Mouse (Mus musculus): Measurements from ENCODE around the gene Sept8. TPM values are rescaled to one million over a fixed set of nuclear protein-coding genes. Genes with fewer than 3 reads are reported as not detected.

Sept8 gene
- 18.2 and 18.3 TPM in 2 replicates for polyA plus RNA-seq (2015; fragmentation: Nextera tagmentation; extraction: Ambion mirVana)

GRCm38 (mm10) chr11:53519207-53520121 is at the start of gene Sept8:
Gene Sept8 (plus strand): TSS chr11:53519257.
- Histone ChIP-seq H3K4me1 (replicated peaks) (peaks cover 78% of the 10 kb centered on the region), H3K9ac (peak within 1 kb of the TSS; percentile 91), H3K9me3 (replicated peaks) (no peaks in the 10 kb centered on the region), H3K4me3 (replicated peaks) (peak within 1 kb of the TSS; percentile 92), H3K36me3 (replicated peaks) (peaks cover 10% of the 10 kb centered on the region; the same call in 1 of the 2 replicates), H3K4me2 (peak within 1 kb of the TSS; percentile 97), H3K27me3 (peaks cover 16% of the 10 kb centered on the region), H3K27ac (replicated peaks) (peak within 1 kb of the TSS; percentile 94)
- peak; percentile 71 for ATAC-seq (ENCODE audit: insufficient read depth)
- WGBS (ENCODE audit: insufficient replicate concordance), result 3% methylated on average over 78 of the region's 79 CpGs

GRCm38 (mm10) chr11:53469294-53469967 is 49.6 kb upstream of the Sept8 start:
- peaks cover 87% of the 10 kb centered on the region for H3K27me3 ChIP-seq
- no peak overlapping the region for H3K9ac ChIP-seq
- no peak overlapping the region for H3K27ac ChIP-seq (replicated peaks)
- ATAC-seq (ENCODE audit: insufficient read depth), result no peak
- H3K4me2 ChIP-seq, result no peak overlapping the region
- WGBS (ENCODE audit: insufficient replicate concordance), result 39% methylated on average over 16 of the region's 16 CpGs
- H3K9me3 ChIP-seq (replicated peaks), result no peaks in the 10 kb centered on the region
- peaks cover 12% of the 10 kb centered on the region for H3K4me1 ChIP-seq (replicated peaks)
- H3K4me3 ChIP-seq (replicated peaks), result no peak overlapping the region
- H3K36me3 ChIP-seq (replicated peaks), result no peaks in the 10 kb centered on the region

- ATAC-seq (ENCODE audit: insufficient read depth), result peak; percentile 66
- 0 out of 2 replicates have a peak within 1 kb of the TSS, but pooled peaks have one; percentile 2 for H3K4me2 ChIP-seq
- H3K27ac ChIP-seq (replicated peaks), result no peak within 1 kb of the TSS
- no peak within 1 kb of the TSS for H3K9ac ChIP-seq
- H3K27me3 ChIP-seq, result peaks cover 87% of the 10 kb centered on the region
- H3K9me3 ChIP-seq (replicated peaks), result no peaks in the 10 kb centered on the region
- H3K4me3 ChIP-seq (replicated peaks), result no peak within 1 kb of the TSS
- H3K4me1 ChIP-seq (replicated peaks), result peaks cover 12% of the 10 kb centered on the region
- H3K36me3 ChIP-seq (replicated peaks), result no peaks in the 10 kb centered on the region
- 8% methylated on average over 29 of the region's 29 CpGs for WGBS (ENCODE audit: insufficient replicate concordance)
Observed at GRCm38 (mm10) chr11:53469968-53470695, 48.9 kb upstream of the Sept8 start, which contains the start of gene Gm9837. Gene Gm9837 (minus strand): TSS chr11:53470479.

- H3K27ac ChIP-seq (replicated peaks), result no peak overlapping the region
- H3K9me3 ChIP-seq (replicated peaks), result no peaks in the 10 kb centered on the region
- WGBS (ENCODE audit: insufficient replicate concordance), result 64% methylated on average over 3 of the region's 3 CpGs
- peaks cover 85% of the 10 kb centered on the region for H3K27me3 ChIP-seq
- no peak overlapping the region for H3K4me3 ChIP-seq (replicated peaks)
- ATAC-seq (ENCODE audit: insufficient read depth), result no peak
- peaks cover 12% of the 10 kb centered on the region for H3K36me3 ChIP-seq (replicated peaks)
- H3K4me2 ChIP-seq, result no peak overlapping the region
- H3K9ac ChIP-seq, result no peak overlapping the region
- H3K4me1 ChIP-seq (replicated peaks), result peaks cover 11% of the 10 kb centered on the region
Observed at GRCm38 (mm10) chr11:53472709-53473108, 46.3 kb upstream of the Sept8 start.

- no peak overlapping the region for H3K9ac ChIP-seq
Observed at GRCm38 (mm10) chr11:53475620-53476019, 43.4 kb upstream of the Sept8 start.

GRCm38 (mm10) chr11:53477833-53478232 is 41.2 kb upstream of the Sept8 start:
- Histone ChIP-seq H3K4me2 (peak overlapping the region; percentile 92), H3K27ac (replicated peaks) (peak overlapping the region; percentile 99; the same call in 1 of the 2 replicates), H3K36me3 (replicated peaks) (peaks cover 20% of the 10 kb centered on the region), H3K4me1 (replicated peaks) (peaks cover 51% of the 10 kb centered on the region), H3K4me3 (replicated peaks) (peak overlapping the region; percentile 75), H3K9ac (peak overlapping the region; percentile 87), H3K27me3 (peaks cover 75% of the 10 kb centered on the region), H3K9me3 (replicated peaks) (no peaks in the 10 kb centered on the region)
- 22% methylated on average over 7 of the region's 7 CpGs for WGBS (ENCODE audit: insufficient replicate concordance)
- no peak for ATAC-seq (ENCODE audit: insufficient read depth)

More at GRCm38 (mm10) chr11:53475620-53476019, 43.4 kb upstream of the Sept8 start:
- no peak overlapping the region for H3K27ac ChIP-seq (replicated peaks)
- H3K9me3 ChIP-seq (replicated peaks), result no peaks in the 10 kb centered on the region
- H3K4me2 ChIP-seq, result no peak overlapping the region
- WGBS (ENCODE audit: insufficient replicate concordance), result 38% methylated on average over 8 of the region's 8 CpGs
- H3K4me1 ChIP-seq (replicated peaks), result peaks cover 33% of the 10 kb centered on the region
- no peak overlapping the region for H3K4me3 ChIP-seq (replicated peaks)
- H3K36me3 ChIP-seq (replicated peaks), result peaks cover 20% of the 10 kb centered on the region
- peaks cover 95% of the 10 kb centered on the region for H3K27me3 ChIP-seq
- ATAC-seq (ENCODE audit: insufficient read depth), result no peak

- 7% methylated on average over 79 of the region's 79 CpGs for WGBS (ENCODE audit: insufficient replicate concordance)
- Histone ChIP-seq H3K27ac (replicated peaks) (peak overlapping the region; percentile 99), H3K9ac (peak overlapping the region; percentile 87), H3K9me3 (replicated peaks) (no peaks in the 10 kb centered on the region), H3K4me3 (replicated peaks) (peak overlapping the region; percentile 75), H3K36me3 (replicated peaks) (peaks cover 20% of the 10 kb centered on the region), H3K4me2 (peak overlapping the region; percentile 92), H3K27me3 (peaks cover 68% of the 10 kb centered on the region), H3K4me1 (replicated peaks) (peaks cover 57% of the 10 kb centered on the region)
- ATAC-seq (ENCODE audit: insufficient read depth), result no peak
Observed at GRCm38 (mm10) chr11:53478383-53479170, 40.5 kb upstream of the Sept8 start.

- peak overlapping the region; percentile 75 for H3K4me3 ChIP-seq (replicated peaks)
- peaks cover 20% of the 10 kb centered on the region for H3K36me3 ChIP-seq (replicated peaks)
- ATAC-seq (ENCODE audit: insufficient read depth), result peak; percentile 2; the same call in 1 of the 2 replicates
- WGBS (ENCODE audit: insufficient replicate concordance), result 1% methylated on average over 62 of the region's 62 CpGs
- H3K9ac ChIP-seq, result peak overlapping the region; percentile 87
- peaks cover 64% of the 10 kb centered on the region for H3K4me1 ChIP-seq (replicated peaks)
- peak overlapping the region; percentile 92 for H3K4me2 ChIP-seq
- H3K9me3 ChIP-seq (replicated peaks), result no peaks in the 10 kb centered on the region
- peaks cover 61% of the 10 kb centered on the region for H3K27me3 ChIP-seq
- H3K27ac ChIP-seq (replicated peaks), result peak overlapping the region; percentile 99
Observed at GRCm38 (mm10) chr11:53479171-53479782, 39.8 kb upstream of the Sept8 start.

- Histone ChIP-seq H3K36me3 (replicated peaks) (peaks cover 20% of the 10 kb centered on the region), H3K9ac (peak within 1 kb of the TSS; percentile 87), H3K27ac (replicated peaks) (peak within 1 kb of the TSS; percentile 99), H3K4me3 (replicated peaks) (peak within 1 kb of the TSS; percentile 75), H3K27me3 (peaks cover 55% of the 10 kb centered on the region), H3K9me3 (replicated peaks) (no peaks in the 10 kb centered on the region), H3K4me1 (replicated peaks) (peaks cover 69% of the 10 kb centered on the region), H3K4me2 (peak within 1 kb of the TSS; percentile 92)
- WGBS (ENCODE audit: insufficient replicate concordance), result under 1% methylated on average over 40 of the region's 40 CpGs
- ATAC-seq (ENCODE audit: insufficient read depth), result peak; percentile 69
Observed at GRCm38 (mm10) chr11:53479783-53480301, 39.2 kb upstream of the Sept8 start, which contains the start of the genes Gm9945 and Sowaha. Gene Gm9945 (plus strand): TSS chr11:53480166. Gene Sowaha (minus strand): TSS chr11:53480274.
